Mouse (Mus musculus) frontal cortex, postnatal 14 days (tissue): ENCODE data around the gene Olfr1337.
"Not testable (repeated sequence)": the region's sequence is repeated elsewhere in the genome, so short reads cannot be mapped to it uniquely, and the experiment has no call there.

Experiments used
- DNase-seq, 2 experiments: peaks; one replicate each; pipeline ENCODE4 v3.0.0; 2022; ENCODE audit warnings: low spot score in 2 of 2

Olfr1337 gene

DNA sequence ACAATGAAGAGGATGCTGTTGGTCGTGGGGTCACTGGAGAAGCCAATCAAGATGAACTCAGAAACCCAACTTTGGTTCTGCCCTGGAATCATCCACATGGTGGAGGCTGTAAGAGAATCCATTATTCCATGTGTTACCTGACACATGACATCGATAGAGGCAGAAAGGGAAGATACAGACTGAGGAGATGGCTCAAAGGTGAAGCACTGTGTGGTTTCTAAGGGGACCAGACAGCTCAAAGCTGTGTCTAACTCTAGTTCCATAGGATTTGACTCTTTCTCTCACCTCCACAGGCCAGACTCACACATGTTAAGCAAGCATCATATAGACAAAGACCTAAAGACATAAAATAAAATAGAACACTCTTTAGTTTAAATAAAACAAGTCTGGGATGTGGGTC lies at the start of gene Olfr1337:
Olfr1337 (minus strand) TSS at position 101 of the 400 bp plus-strand sequence.
- DNase-seq, result no peak

DNA sequence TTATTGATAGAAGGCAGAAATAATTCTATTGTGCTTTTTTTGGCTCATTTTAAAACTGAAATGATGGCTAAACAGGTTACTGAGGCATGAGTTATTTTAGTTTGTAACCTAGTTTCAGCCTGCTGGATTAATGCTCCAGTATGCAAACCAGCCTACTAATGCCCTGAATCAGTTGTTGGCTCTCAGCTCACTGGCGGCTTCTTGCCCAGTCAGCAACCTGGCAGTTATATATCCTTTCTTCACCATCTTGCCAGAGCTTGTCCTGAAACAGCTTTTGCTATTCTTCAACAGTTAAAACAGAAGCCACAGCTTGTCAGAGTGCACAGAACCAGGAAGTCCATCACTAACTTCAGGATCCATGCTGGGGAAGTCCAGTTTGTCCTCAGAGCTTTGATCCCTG lies 36.5 kb upstream of the Olfr1337 start:
- no peak for DNase-seq

DNA sequence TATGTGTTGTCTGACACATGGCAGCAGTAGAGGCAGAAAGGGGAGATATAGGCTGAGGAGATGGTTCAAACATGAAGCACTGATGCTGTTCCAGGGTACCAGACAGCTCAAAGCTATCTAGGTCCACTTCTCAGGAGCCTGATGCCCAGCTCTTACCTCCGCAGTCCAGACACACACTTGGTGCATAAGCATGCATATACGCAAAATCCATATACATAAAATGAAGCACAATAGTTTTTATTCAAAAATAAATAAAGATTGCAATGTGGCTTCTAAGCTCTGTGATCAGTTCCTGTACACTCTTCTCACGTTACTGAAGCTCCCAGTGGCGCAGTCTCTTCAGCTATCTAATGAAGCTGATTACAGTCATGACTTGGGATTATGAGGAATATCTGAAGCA lies 27.5 kb upstream of the Olfr1337 start, which contains the start of gene Olfr1335:
Olfr1335 (minus strand) TSS at position 101 of the 400 bp plus-strand sequence.
- DNase-seq, result no peak

DNA sequence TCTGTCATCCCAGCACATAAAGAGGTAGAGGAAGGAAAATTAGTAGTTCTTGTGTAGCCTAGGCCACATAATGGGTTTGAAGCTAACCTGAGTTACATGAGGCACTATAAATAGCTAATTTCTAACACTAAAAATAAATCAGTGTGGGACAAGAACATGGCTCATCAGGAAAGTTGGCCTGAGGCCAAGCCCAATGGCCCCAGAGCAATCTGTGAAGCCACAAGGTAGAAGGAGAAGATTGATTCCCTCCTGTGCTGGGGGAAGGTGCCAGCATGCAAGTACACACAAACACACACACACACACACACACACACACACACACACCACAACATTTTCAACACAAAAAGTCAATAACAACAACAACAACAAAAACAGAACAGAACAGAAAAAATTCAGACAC lies 10.4 kb upstream of the Olfr1337 start:
- DNase-seq, result not testable (repeated sequence)

DNA sequence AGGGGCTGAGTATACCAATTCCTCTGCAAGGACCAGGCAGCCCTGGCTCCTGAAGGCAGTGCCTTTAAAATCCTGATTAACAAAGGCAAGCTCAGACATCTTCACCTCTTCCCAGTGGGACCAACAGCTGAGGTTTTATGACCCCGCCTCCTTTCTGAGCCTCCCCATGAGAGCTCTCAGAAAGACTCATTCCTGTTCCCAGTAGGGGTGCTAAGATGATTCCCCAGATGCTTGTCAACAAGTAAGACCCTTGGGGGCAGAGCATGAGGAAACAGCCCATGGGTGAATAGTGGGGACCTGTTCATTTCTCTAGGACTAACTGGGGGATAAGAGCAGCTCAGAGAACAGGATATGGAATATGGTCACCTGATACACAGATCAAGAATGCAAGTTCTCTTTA lies 23.7 kb downstream of the Olfr1337 start, which contains the start of gene Olfr1338:
Olfr1338 (minus strand) TSS at position 101 of the 400 bp plus-strand sequence.
- no peak for DNase-seq

DNA sequence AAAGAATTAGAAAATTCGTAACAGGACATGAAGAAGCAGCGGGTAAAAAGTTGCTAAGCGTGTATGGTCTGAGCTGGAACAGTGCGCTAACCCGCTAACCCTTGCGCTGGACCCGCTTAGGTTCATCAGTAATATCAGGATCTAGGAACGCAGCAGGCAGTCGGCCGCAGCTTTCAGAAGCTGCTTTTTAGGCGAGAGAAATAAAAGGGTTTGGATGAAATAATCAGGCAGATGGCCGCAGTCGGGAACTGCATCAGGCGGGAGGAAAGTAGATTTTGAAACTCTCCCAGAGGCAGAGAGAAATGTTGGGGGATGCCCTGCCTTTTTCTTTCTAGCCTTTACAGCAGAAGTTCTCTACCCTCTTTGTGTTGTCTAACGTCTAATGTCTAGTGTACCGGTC lies 40.5 kb downstream of the Olfr1337 start:
- no peak for DNase-seq

DNA sequence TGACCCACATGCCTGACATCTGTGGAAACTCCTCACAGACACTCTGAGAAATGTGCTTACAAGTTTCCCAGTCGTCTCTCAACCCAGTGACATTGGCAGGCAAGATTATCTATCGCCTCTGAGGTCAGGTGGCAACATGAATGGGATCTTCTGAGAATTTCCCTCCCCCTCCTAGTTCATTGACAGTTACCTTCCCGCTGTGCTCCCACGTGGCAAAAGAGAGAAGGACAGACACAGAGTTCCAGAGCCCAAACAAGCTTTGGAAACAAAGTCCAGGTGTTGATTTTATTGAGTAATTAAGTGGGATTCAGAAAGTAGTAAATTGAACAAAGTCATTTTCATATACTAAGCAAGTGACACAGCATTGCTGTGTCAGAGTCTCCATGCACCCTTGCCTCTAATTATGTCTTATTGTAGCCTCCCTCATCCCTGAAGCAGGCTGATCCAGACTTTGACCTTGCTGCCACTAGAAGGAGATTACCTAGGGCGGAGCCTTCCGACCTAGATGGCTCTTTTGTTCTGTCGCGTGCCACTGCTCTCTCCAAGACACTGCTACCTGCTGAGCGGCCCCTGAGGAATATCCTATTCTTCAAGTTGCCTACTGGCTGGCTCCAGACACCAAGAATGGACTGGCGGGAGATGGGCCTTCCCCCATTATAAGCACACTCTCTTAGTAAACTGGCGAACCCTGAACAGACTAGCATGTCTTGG lies 41.2 kb downstream of the Olfr1337 start:
- no peak for DNase-seq

DNA sequence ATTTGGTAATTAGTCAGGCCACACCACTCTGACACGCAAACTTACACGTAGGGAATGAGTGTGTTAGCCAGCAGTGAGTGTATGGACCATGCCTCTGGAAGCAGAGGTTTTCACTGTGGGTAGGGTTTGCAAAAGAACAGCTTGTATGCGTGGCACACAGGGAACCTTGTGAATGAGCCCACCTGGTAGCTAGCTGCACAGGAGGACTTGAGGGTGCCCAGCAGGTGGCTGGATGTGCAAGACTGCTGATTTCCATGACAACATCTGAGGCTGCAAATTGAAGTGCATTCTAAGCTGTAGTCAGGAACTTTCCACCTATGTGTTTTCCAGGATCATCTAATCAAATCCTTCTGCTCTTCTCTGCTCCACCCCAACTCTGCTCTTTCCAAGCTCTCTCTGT lies 42.8 kb downstream of the Olfr1337 start:
- no peak for DNase-seq

DNA sequence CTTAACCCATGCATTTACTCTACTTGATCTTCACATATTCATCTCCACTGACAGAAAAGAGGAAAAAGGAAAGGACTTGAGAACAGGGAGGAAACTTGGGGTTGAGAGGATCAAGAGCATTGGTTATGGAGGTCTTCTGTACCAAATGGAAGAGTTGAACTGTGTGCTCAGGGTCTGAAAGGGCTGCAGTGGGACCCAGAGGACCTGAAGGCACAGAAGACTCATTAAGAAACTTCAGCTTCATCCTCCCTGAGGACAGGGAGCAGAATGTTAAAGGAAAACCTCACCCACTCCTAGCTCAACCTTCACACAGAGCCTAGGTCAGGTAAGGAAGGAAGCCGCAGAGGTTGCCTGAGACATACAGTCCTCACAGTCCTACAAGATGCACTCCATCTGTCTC lies 50.5 kb downstream of the Olfr1337 start, which contains the start of gene Olfr1339:
Olfr1339 (plus strand) TSS at position 301 of the 400 bp plus-strand sequence.
- no peak for DNase-seq
